Mouse (Mus musculus): ENCODE measurements around the gene Tiam2.

GRCm38 (mm10) chr17:3562405-3562804 lies 236.0 kb downstream of the Tiam2 start:
- TF ChIP-seq CTCF (IDR thresholded peaks at IDR 0.05; ENCODE audit: low read depth) (peak; percentile 45), EP300 (optimal IDR thresholded peaks at IDR 0.05) (no peak)

All from stomach, postnatal 0 days (tissue).